Mouse (Mus musculus) heart, embryonic 10.5 days (tissue): ENCODE data around the gene Hps5. TPM values are rescaled to one million over a fixed set of nuclear protein-coding genes. Genes with fewer than 3 reads are reported as not detected.

Experiments
- DNase-seq: peaks from one replicate; pipeline ENCODE4 v3.0.0-alpha.2; 2017; ENCODE audit warnings: low spot score
- H3K27ac ChIP-seq: fragments of 300-500 bp; sonication (generic); 2 replicates; pipeline ENCODE4 v1.5.1; 2016; ENCODE audit warnings: mild to moderate bottlenecking
- H3K27me3 ChIP-seq: fragments of 300-500 bp; sonication (generic); 2 replicates; pipeline ENCODE4 v1.6.1; 2016; ENCODE audit warnings: mild to moderate bottlenecking; ENCODE audit not compliant: poor library complexity, insufficient read depth, severe bottlenecking
- H3K36me3 ChIP-seq: fragments of 300-500 bp; sonication (generic); 2 replicates; pipeline ENCODE4 v1.6.1; 2016; ENCODE audit warnings: mild to moderate bottlenecking, moderate library complexity
- H3K4me1 ChIP-seq: fragments of 300-500 bp; sonication (generic); 2 replicates; pipeline ENCODE4 v1.6.1; 2016; ENCODE audit warnings: mild to moderate bottlenecking
- H3K4me3 ChIP-seq: fragments of 300-500 bp; sonication (generic); 2 replicates; pipeline ENCODE4 v1.5.1; 2016; ENCODE audit warnings: mild to moderate bottlenecking, moderate library complexity
- H3K9me3 ChIP-seq: fragments of 300-500 bp; sonication (generic); 2 replicates; pipeline ENCODE4 v1.6.1; 2016; ENCODE audit warnings: mild to moderate bottlenecking, moderate library complexity
- WGBS: fragments of 180-500 bp; shearing (Covaris S2); methylation state at CpG from one replicate; pipeline ENCODE4 v1.1.7; 2016; 5-methylcytosine and 5-hydroxymethylcytosine counted together
- polyA plus RNA-seq: library from polyadenylated mRNA; unstranded; fragments of >200 nt; fragmentation: Nextera tagmentation; extraction: Ambion mirVana; gene quantifications from 2 replicates; pipeline ENCODE4 v1.2.1, GENCODE M21; 2016

Gene Hps5
- polyA plus RNA-seq, 1 experiment from 2014 or later: 13.9 TPM

DNA sequence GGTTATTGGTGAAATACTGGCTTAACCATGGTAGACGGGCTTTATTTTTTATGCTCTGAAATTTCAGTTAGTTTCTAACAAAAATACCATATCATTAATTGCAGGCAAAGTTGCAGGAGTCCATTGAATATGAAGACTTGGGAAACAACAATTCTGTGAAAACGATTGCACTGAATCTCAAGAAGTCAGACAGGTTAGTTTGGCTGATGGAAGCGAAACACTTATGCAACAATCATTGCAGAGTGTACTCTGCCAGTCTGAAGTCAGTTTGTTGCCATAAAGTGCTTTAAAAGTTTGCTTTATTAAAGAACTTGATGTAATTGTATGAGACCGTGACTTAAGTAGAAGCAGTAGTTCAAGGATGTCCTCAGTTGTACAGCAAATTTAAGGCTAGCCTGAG lies 18.1 kb upstream of the Hps5 start:
- no peaks in the 10 kb centered on the region for H3K4me1 ChIP-seq
- H3K27me3 ChIP-seq: no peaks in the 10 kb centered on the region
- no peak for DNase-seq
- H3K27ac ChIP-seq: no peak overlapping the region
- peaks cover 94% of the 10 kb centered on the region for H3K36me3 ChIP-seq
- 87% methylated on average over 4 of the region's 4 CpGs for WGBS
- H3K4me3 ChIP-seq: no peak overlapping the region
- H3K9me3 ChIP-seq: no peaks in the 10 kb centered on the region

DNA sequence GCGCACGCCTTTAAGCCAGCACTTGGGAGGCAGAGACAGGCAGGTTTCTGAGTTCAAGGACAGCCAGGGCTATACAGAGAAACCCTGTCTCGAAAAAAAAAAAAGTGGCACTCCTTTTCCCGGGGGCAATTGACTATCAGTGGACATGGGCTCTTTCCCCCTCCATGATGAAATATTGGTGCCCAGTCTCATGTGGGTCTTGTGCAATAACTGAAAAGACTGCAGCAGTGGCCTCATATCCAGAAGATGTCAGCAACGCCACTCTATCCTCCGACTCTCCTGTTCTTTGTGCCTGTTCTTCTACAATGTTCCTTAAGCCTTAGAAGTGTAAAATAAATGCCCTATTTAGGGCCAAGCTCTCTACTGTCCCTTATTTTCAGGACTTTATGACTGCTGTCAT lies 14.5 kb upstream of the Hps5 start:
- no peaks in the 10 kb centered on the region for H3K9me3 ChIP-seq
- 92% methylated on average over 6 of the region's 6 CpGs for WGBS

DNA sequence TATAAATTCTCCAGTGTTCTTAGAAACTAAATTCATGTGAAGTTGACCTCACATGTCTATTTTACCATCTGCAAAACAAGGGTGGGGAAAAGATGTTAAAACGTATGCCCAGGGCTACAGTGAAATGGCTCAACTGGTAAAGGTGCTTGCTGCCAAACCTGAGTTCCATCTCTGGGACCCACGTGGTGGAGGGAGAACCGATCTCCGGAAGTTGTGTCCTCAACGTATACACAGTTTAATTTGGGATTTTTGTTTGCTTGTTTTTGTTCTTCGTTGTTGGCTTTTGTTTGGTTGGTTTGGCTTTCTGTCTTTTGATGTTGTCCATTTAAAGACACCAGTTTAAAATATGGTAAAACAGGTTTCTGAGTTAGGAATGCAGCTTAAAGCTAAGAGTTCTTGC lies 915 bp upstream of the Hps5 start:
- no peaks in the 10 kb centered on the region for H3K9me3 ChIP-seq
- H3K27me3 ChIP-seq: no peaks in the 10 kb centered on the region
- H3K4me1 ChIP-seq: peaks cover 19% of the 10 kb centered on the region; the same call in 1 of the 2 replicates
- peaks cover 23% of the 10 kb centered on the region for H3K36me3 ChIP-seq
- peak overlapping the region; percentile 94 for H3K4me3 ChIP-seq
- WGBS: 49% methylated on average over 6 of the region's 6 CpGs
- DNase-seq: no peak
- no peak overlapping the region for H3K27ac ChIP-seq

More for the DNA sequence above, 14.5 kb upstream of the Hps5 start:
- H3K4me3 ChIP-seq: no peak overlapping the region
- peaks cover 91% of the 10 kb centered on the region for H3K36me3 ChIP-seq
- no peaks in the 10 kb centered on the region for H3K27me3 ChIP-seq
- no peaks in the 10 kb centered on the region for H3K4me1 ChIP-seq
- DNase-seq: no peak
- no peak overlapping the region for H3K27ac ChIP-seq

- Histone ChIP-seq H3K27me3 (no peaks in the 10 kb centered on the region), H3K36me3 (peaks cover 18% of the 10 kb centered on the region), H3K9me3 (no peaks in the 10 kb centered on the region), H3K4me1 (peaks cover 19% of the 10 kb centered on the region; the same call in 1 of the 2 replicates), H3K4me3 (peak overlapping the region; percentile 94), H3K27ac (peak overlapping the region; percentile 98)
- DNase-seq: no peak
- under 1% methylated on average over 31 of the region's 31 CpGs for WGBS
Measured at GRCm38 (mm10) chr7:46796206-46796679, 379 bp upstream of the Hps5 start.

DNA sequence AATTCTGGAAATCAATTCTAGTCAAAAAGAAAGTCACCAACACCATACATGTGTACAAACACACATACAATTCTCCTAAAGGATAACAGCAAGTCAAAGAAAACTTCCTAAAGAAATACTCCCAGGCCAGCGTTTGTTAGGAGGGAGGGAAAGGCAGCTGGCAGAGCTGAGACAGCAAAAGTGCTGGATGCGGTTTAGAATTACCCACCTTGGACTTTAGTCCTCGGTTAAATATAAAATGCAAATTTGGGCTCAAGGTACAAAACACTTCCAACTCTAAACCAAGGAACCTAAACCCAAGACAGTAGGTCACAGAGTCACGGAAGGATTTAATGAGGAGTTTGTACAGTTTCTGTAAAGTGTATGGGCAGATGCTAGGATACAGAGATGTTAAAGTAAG lies 2.0 kb downstream of the Hps5 start:
- Histone ChIP-seq H3K9me3 (no peaks in the 10 kb centered on the region), H3K4me3 (no peak overlapping the region)
- WGBS: 83% methylated on average over 4 of the region's 4 CpGs

DNA sequence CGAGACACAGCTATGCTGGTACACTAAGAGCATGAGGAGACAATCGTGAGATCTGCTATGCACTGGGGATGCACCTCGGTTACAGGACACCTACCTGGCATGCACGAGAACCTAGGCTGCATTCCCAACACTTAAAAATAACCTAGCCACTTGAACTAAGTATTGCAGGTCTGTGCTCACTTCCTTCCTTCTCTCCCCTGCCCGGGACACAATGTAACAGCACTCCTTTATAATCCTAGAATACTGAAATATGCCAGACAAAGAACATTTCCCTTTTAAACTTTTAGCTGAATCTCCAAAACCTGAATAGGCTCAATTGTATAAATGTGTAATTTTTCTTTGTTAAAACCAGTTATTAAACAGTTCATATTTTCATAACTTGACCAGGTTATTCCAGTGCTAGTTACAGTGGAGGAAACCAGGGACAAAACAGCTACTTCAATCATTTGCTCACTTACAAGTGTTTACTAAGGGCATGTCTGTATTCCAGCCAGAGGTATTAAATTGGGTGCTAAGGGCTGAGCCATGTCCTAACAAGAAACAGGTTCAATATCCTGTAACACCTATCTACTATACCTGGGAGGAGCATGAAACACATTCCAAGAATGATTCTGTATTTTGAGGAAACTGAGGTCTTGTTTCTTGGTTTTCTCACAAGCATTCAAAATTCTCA lies 6.6 kb downstream of the Hps5 start:
- Histone ChIP-seq H3K4me3 (no peak overlapping the region), H3K9me3 (no peaks in the 10 kb centered on the region), H3K27me3 (no peaks in the 10 kb centered on the region), H3K27ac (no peak overlapping the region), H3K4me1 (no peaks in the 10 kb centered on the region), H3K36me3 (peaks cover 41% of the 10 kb centered on the region)
- WGBS: 78% methylated on average over 5 of the region's 5 CpGs
- no peak for DNase-seq

More for the DNA sequence above, 2.0 kb downstream of the Hps5 start:
- H3K4me1 ChIP-seq: peaks cover 19% of the 10 kb centered on the region; the same call in 1 of the 2 replicates
- no peak overlapping the region for H3K27ac ChIP-seq
- peaks cover 10% of the 10 kb centered on the region; the same call in 1 of the 2 replicates for H3K36me3 ChIP-seq
- no peaks in the 10 kb centered on the region for H3K27me3 ChIP-seq
- DNase-seq: no peak

DNA sequence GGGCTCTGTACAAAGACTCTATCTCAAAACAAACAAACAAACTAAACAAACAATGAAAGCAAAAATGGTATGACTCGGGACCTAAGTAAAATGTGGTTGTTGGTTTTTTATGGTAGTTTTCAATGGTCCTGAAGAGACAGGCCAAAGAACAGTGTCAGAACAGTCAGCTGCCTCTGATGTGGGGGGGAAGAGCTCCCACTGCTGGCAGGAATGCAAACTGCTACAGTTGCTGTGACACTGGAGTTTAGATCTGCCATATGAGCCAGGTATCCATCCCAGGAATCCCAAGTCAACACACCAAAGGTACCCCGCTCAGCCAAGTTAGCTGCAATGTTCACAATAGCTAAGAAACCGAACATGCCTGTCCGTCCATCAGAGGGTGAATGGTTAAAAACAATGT lies 25.2 kb downstream of the Hps5 start:
- Histone ChIP-seq H3K4me3 (no peak overlapping the region), H3K27ac (no peak overlapping the region), H3K36me3 (peaks cover 74% of the 10 kb centered on the region), H3K9me3 (no peaks in the 10 kb centered on the region), H3K27me3 (no peaks in the 10 kb centered on the region), H3K4me1 (no peaks in the 10 kb centered on the region)
- WGBS: 55% methylated on average over 4 of the region's 4 CpGs
- peak; percentile 82 for DNase-seq

- DNase-seq: no peak
- H3K4me3 ChIP-seq: no peak overlapping the region
- peaks cover 71% of the 10 kb centered on the region for H3K36me3 ChIP-seq
- H3K27me3 ChIP-seq: no peaks in the 10 kb centered on the region
- H3K27ac ChIP-seq: no peak overlapping the region
- no peaks in the 10 kb centered on the region for H3K9me3 ChIP-seq
- 83% methylated on average over 7 of the region's 7 CpGs for WGBS
- no peaks in the 10 kb centered on the region for H3K4me1 ChIP-seq
Measured at GRCm38 (mm10) chr7:46768451-46768850, 27.4 kb downstream of the Hps5 start.

DNA sequence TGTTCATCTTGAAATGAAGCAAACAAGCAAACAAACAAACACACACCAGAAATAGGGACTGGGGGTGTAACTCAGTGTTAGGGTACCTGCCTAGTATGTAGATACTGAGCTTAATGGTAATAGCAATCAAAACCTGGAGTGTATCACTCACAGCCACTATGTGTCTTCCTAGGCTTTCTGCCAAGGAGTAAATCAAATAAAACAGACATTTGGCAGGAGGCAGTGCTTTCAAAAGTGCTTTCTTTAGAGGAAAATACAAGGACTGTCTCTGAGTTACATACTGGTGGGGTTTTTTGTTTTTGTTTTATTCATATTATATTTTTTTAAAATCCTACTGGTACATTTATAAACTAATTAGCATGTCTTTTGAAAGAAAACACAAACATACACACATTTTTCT lies 28.5 kb downstream of the Hps5 start:
- H3K9me3 ChIP-seq: no peaks in the 10 kb centered on the region
- H3K4me3 ChIP-seq: no peak overlapping the region
- no peaks in the 10 kb centered on the region for H3K27me3 ChIP-seq
- no peaks in the 10 kb centered on the region for H3K4me1 ChIP-seq
- DNase-seq: no peak
- peaks cover 73% of the 10 kb centered on the region for H3K36me3 ChIP-seq
- no peak overlapping the region for H3K27ac ChIP-seq

DNA sequence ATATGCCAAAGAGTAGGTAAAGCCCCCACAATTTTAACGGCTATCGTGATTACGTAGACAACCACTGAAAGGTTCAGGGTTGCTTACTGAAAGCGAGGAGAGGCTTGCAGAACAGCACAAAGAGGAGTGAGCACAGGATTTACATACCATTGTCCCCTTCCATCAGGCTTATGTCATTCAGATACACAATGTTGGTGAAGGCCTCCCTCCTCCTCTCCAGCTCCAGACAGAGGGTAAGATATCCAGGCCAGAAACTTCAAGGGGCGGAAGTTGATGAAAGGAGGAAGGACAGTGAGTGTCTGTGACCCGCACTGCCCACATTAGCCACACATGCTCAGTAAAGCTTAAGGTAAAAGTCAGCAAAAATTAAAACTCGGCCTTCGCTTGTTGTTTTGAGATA lies 31.2 kb downstream of the Hps5 start:
- peaks cover 84% of the 10 kb centered on the region for H3K36me3 ChIP-seq
- no peak for DNase-seq
- H3K27me3 ChIP-seq: no peaks in the 10 kb centered on the region
- WGBS: 87% methylated on average over 8 of the region's 8 CpGs
- H3K4me3 ChIP-seq: no peak overlapping the region
- no peaks in the 10 kb centered on the region for H3K9me3 ChIP-seq
- H3K4me1 ChIP-seq: no peaks in the 10 kb centered on the region
- no peak overlapping the region for H3K27ac ChIP-seq

GRCm38 (mm10) chr7:46762601-46763000 lies 33.3 kb downstream of the Hps5 start:
- Histone ChIP-seq H3K36me3 (peaks cover 71% of the 10 kb centered on the region), H3K4me1 (no peaks in the 10 kb centered on the region), H3K27me3 (no peaks in the 10 kb centered on the region), H3K27ac (no peak overlapping the region), H3K9me3 (no peaks in the 10 kb centered on the region), H3K4me3 (no peak overlapping the region)
- no peak for DNase-seq
- 90% methylated on average over 5 of the region's 5 CpGs for WGBS

DNA sequence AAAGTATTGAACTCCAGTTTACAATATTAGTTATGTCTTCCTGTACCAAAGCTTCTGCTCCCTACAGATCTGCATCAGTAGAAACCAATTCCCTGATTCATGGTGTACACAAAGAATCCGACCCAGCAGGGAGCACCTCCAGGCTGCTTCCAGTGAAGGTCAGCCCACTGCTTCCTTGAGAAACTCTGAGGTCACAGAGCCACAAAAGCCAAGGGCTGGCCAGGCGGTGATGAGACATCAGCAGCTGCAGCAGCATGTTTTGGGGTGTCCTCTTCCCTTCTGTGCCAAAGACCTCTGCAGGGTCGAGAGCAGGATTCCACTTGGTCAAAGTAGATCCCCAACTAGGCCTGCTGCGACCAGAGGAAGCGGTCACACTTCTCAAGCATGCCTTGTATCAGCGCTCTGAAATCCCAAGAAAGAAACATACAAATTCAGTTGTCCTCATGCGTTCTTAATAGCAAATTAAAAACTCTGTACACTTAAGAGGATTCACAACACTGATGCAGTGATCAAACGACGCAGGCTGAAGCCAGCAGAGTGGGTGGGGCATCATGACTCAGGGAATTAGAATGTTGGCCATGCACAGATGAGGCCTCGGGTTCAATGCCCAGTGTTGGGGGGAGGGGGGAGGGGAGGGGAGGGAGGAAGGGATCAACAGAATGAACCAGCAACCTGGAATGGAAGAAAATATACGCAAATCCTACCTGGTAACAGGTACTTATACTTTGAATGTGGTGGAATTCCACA lies 34.6 kb downstream of the Hps5 start:
- H3K4me1 ChIP-seq: no peaks in the 10 kb centered on the region
- no peak overlapping the region for H3K4me3 ChIP-seq
- no peak for DNase-seq
- no peaks in the 10 kb centered on the region for H3K9me3 ChIP-seq
- 68% methylated on average over 11 of the region's 11 CpGs for WGBS
- no peaks in the 10 kb centered on the region for H3K27me3 ChIP-seq
- H3K27ac ChIP-seq: no peak overlapping the region
- H3K36me3 ChIP-seq: peaks cover 63% of the 10 kb centered on the region

GRCm38 (mm10) chr7:46751490-46751889 lies 44.4 kb downstream of the Hps5 start, which contains the start of gene Saa2:
TSS of gene Saa2 (plus strand) at chr7:46751790.
- Histone ChIP-seq H3K27ac (no peak within 1 kb of the TSS), H3K4me1 (no peaks in the 10 kb centered on the region), H3K36me3 (no peaks in the 10 kb centered on the region), H3K9me3 (no peaks in the 10 kb centered on the region), H3K27me3 (no peaks in the 10 kb centered on the region), H3K4me3 (no peak within 1 kb of the TSS)
- 70% methylated on average over 3 of the region's 3 CpGs for WGBS
- no peak for DNase-seq
